Mouse (Mus musculus) v-Abl transformed pro-B cells (cell line): ENCODE results near the gene Nhlrc3.

Source experiments
- in situ Hi-C, 2 experiments: fragments of 400-800 bp; cut with MboI; formaldehyde crosslinking; loops; one replicate each; pipeline ENCODE4 v1.15.1; 2025; ENCODE audit not compliant: unreplicated experiment in 2 of 2

The Nhlrc3 gene

DNA sequence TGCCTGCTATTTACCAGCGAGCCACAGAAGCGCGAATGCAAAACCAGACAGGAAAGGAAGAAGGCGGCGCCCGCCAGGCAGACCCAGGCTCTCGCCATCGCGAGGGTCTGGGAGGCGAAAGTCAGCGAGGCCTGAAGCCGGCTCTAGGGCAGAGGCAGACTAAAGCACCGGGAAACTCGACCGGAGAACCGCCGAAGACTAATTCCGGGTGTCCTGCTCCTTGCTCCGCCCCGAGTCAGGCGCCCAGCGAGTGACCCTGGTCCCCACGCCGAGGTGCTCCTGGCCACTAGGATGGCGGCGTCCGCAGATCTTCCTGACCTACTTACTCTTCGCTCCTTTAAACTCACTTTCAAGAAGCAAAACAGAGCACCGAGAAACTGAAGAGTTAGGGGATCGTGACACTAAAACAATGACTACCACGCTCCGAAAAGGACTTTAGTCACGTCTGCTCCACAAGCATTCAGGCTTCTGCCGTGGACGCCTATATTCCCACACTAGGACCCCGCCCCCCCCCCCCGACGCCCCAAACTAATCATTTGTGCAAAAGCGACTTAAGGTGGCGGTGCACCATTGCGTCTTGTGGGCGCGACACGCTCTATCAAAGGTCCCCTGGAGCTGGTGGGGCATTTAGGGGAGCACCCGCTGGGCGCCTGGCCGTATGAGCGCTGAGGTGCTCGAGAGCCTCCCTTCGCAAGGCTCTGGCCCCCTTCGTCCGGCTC, at the start of gene Nhlrc3, which contains the start of gene Proser1:
Nhlrc3 (minus strand) TSS at position 287 of the 719 bp plus-strand sequence.
Proser1 (plus strand) TSS at position 621 of the 719 bp plus-strand sequence.
- in situ Hi-C loops = loop anchor here (25.0 kb wide), 2 partner anchors 1951 to 1976 kb away; partner anchors contain the start of gene Rab33b (in 1 of the 2)

DNA sequence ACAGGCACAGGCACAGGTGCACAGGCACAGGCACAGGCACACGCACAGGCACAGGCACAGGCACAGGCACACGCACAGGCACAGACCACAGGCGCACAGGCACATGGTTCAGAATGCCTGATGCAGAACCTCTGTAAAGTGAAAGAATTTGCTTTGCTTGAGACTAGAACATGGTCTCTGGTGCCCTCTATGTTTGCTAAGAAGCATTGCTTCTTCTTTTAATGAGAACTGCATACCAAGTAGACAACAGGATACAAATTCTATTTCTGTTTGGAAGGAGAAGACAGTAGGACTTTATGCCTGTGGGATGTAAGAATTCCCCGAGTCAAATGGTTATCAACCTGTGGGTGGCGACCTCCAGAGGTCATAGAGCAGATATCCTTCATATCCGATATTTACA, 39.3 kb upstream of the Nhlrc3 start:
- in situ Hi-C loops = no loop called here

DNA sequence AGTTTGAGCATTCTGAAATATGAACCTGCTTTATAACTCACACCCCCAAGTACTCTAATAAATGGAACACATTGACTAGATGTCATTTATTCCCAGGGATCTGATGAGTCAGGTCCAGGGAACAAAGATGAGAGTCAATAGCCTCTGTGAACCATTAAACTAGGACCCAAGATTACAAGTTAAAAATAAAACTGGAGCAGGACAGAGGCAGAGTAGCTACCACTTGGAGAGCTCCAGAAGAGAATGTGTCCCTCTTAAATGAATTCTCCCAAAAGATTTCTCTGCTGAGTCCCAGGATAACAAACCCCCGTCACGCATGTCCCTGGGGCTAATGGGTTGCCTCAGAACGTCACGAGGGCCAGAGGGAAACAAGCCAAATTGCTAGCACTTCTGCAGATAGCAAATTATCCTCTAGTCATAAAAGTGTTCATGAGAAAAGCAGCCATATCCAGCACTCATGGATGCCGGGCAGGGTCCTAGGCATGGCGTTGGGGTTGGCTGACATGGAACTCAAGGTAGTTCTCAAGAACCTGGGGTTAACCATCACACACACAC, 35.3 kb upstream of the Nhlrc3 start:
- in situ Hi-C loops = no loop called here

DNA sequence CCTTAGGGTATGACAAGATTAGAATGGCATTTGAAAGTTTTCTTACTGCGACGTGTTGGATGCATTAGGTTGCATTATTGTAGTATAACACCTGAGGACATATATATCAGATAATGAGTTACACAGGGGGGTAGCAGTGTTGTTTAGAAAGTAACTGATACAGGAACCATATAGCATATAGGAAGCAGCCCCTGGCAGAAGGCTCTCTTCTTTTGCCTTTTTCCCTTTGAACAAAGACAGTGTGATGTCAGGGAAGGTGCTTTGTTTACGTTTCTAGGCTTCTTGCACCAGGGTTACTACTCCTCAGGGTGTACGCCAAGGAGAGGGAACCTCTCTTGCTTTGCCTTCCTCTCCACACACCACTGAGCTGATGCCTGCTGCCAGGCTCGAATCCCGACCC, 25.2 kb upstream of the Nhlrc3 start, which contains the start of gene Stoml3:
Stoml3 (plus strand) TSS at position 301 of the 400 bp plus-strand sequence.
- in situ Hi-C loops = no loop called here

DNA sequence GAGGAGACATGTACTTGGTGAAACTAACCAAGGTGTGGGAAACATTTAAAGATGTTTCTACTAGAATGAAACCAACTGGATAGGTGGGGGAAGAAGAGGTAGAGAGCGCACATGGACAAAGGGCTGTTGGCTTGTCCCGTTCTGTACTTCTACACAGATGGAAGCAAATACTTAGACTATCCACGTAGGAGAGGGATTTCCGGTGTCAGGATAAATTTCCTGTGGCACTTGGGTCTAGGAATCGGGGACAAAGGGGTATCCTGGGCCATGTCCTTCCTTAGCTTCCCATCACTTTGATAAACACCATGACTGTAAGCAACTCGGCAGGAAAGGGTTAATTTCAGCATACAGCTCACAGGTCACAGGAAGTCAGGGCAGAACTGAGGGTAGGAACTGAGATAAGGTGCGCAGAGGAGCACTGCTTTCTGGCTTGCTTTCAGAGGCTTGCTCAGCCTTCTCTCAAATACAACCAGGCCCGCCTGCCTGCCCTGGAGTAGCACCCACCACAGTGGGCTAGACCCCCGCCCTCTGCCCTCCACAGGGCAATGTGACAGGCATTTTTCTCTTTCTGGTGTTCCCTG, 24.0 kb upstream of the Nhlrc3 start:
- in situ Hi-C loops = no loop called here

DNA sequence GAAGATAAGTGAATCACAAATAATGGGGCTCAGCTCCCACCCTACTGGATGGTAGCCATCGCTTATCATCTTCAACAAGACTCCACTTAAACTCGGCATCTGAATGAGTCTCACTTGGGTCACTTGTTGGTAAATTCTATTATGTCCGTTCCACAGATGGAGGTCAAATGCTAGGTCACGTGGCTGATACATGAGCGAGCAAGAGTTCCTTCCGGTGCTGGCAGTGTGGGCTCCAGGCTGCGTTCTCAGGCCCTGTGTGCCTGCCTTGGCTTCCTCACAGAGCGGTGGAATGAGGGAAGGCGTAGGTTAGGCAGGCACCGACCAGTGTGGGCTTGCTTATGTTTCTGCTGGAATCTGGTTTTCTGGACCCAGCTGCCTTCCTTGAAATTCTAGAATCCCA, 23.4 kb upstream of the Nhlrc3 start:
- in situ Hi-C loops = no loop called here

DNA sequence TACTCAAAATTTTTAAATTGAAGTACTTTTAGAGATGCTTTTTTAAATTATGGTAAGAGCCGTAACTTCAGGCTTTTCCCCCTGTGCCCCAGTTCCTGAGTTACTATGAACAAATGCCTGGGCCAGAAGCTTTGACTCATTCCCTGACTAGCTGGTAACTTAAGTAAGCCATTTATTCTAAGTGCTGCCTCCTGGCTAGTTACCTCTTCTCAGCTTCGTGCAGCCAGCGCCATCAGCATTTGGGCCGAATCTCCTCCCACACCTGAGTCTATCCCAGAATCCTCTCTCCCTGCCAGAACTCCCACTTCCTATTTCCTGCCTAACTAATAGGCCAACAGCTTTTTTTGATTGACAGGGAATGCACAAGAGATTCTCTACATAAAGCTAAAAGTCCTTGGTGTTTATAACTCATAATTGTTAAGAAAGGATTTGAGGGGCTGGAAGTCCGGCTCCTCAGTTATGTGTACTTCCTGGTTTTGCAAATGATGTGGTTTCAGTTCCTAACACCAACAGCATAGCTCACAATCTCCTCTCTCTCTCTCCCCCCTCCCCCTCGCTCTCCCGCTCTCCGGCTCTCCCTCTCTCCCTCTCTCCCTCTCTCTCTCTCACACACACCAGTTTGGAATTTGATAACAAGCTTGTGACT, 20.4 kb upstream of the Nhlrc3 start:
- in situ Hi-C loops = no loop called here

DNA sequence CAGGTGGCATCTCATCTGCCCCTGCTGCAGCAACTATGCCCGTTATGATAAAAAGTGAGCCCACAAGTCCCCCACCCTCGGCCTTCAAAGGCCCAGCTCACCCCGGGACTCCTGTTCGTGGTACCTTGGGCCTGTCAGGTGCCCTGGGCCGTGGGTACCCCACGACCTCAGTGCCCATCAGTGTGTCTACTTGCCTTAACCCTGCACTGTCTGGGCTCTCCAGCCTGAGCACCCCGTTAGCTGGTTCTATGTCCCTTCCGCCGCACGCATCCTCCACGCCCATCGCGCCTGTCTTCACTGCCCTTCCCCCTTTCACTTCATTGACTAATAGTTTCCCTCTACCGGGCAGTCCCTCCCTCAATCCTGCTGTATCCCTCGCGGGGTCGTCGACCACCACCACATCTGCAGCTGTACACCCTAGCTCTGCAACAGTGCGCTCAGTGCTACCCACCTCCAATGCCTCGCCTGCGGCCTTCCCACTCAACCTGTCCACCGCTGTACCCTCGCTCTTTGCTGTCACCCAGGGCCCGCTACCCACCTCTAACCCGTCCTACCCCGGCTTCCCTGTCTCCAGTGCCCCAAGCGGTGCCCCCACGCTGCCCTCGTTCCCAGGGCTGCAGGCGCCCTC, 15.4 kb upstream of the Nhlrc3 start:
- in situ Hi-C loops = no loop called here

DNA sequence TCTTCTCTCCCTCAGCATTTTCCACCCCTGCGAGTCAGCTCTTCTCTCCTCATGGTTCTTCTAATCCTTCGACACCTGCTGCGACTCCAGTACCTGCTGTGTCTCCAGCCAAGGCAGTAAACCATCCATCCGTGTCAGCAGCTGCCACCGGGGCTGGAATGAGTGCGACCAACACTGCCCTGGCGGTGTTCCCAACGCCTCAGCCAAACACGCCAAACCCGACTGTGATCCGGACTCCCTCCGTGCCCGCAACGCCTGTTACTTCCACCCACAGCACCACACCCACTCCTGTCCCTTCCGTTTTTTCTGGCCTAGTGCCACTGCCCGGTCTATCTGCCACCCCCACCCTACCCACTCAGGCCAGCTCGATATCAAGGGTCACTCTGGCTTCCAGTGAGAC, 14.3 kb upstream of the Nhlrc3 start:
- in situ Hi-C loops = no loop called here

DNA sequence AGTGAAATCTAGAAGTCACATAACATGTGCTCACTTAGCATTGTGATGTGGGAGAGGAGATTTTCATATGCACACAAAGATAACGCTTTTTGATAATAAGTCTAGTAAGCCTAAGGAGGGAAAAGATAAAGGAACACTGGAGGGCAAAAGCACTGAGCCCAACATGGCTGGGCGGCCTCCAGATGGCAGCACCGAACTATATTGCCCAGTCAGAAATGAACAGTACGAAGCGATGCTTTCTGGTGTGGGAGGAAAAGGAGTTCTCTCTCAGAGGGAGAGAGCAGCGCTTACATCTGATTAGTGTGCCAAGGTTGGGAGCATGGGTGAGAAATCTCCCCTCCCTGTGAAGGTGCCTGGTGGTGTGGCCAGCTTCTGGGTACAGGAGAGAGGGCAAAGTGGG, 12.8 kb upstream of the Nhlrc3 start:
- in situ Hi-C loops = no loop called here

DNA sequence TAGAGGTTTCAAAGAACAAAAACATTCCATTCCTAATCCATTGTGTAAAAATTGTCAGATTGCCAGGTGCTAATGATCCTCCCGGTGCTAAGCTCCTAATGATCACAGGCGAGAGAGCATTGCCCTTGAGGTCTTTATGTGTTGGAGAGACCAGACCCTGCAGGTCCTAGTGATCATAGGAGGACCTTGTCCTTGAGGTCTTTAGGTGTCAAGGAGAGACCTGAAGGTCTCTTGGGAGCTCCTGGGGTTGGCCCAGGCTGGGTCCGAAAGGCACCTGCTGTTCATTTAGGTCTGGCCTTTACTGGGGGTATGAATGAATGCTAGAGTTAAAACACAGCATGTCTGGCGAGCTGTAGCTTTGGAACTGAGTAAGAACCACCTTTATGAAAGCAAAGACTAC, 11.0 kb upstream of the Nhlrc3 start:
- in situ Hi-C loops = loop anchor here (25.0 kb wide), 2 partner anchors 1962 to 1987 kb away; partner anchors contain the start of gene Rab33b (in 1 of the 2)

DNA sequence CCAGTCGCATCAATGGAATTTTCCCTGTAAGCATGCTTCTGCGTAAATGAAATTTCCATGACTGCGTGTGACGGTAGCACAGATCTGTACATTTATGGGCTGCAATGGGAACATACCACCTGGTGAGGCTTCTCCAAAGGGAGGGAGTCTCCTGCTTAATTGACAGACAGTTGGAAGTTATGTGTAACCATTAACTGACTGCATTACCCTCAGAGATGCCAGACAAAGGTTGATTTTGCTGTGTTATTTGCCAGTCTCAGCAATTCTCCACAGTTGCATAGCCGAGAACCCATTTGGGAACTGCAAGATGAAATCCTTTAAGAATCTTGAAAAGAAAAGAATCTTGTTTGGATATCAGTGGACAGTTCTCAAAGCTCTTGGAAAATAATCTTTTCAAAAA, 8.9 kb upstream of the Nhlrc3 start:
- in situ Hi-C loops = loop anchor here (25.0 kb wide), 2 partner anchors 1960 to 1985 kb away; partner anchors contain the start of gene Rab33b (in 1 of the 2)

DNA sequence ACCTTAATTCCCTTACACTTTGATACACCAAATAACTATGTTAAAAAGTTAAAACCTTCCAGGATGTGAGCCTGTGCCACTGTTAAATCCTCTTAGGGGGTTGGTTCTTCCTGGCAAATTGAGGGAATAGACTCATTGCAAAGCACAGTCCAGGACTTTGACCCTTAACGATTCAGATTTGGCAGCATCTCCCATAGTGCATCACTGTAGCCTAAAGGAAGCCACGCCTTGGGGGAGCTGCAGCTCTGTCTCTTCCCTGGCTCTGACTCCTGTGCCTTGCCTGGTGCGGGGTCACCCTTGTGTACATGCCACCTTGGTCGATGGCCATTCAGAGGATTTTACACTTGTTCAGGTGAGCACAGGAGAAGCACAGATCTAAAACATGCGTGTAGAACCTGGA, 6.5 kb upstream of the Nhlrc3 start:
- in situ Hi-C loops = loop anchor here (25.0 kb wide), 2 partner anchors 1957 to 1982 kb away; partner anchors contain the start of gene Rab33b (in 1 of the 2)

DNA sequence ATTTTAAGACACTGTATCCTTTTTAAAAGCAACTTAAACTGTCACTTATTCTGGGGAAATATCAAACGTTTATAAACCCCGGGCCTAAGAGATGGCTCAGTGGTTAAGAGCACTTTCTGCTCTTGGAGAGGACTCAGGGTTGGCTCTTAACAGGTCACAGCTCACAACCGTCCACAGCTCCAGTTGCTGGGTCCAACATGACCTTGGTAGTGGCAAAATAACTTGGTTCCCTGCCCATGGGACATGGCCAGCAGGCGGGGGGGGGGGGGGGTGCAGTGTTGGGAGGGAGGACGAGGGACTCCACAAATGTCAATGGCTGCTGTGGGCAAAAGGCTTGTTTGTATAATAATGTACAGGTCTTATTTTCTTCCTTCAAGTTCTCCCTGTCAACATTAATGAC, 4.2 kb upstream of the Nhlrc3 start:
- in situ Hi-C loops = loop anchor here (25.0 kb wide), 2 partner anchors 1955 to 1980 kb away; partner anchors contain the start of gene Rab33b (in 1 of the 2)

DNA sequence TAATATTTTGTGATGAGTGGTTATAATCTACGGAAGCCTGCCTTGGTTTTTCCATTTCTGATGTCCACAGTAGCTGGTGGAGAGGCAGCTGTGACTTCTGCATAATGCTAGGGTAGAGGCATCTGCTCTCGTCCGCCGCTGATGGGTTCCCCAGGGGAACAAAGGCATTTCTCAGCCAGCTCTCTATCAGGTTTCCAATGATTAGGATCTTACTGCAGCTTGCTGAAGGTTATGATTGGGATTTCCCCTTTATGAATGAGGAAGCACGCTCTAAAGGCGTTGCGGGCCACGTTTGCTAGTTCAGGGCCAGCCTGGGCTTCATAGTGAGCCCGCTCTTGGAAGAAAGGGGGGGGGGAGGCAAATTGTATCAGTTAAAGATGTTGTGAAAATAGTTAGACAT, 3.3 kb upstream of the Nhlrc3 start:
- in situ Hi-C loops = loop anchor here (25.0 kb wide), 2 partner anchors 1954 to 1979 kb away; partner anchors contain the start of gene Rab33b (in 1 of the 2)

DNA sequence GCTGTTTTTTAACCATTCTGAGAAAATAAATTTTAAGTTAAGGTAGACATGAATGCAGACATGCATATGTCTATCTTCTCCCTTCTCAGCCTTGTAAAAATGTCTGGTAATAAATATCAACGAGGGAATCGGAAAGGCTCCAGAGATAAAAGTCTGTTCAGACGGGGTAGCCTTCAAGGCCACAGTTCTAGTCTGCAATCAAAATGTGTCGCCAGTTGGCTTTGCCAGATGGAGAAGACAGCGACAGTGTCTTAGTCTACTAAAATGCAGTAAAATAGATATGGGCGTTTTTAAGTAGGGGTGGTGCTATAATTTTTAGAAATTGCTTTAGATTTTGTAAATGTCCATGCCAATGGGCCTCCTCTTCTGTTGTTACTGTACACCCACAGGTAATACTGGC, 2.2 kb upstream of the Nhlrc3 start:
- in situ Hi-C loops = loop anchor here (25.0 kb wide), 2 partner anchors 1953 to 1978 kb away; partner anchors contain the start of gene Rab33b (in 1 of the 2)

DNA sequence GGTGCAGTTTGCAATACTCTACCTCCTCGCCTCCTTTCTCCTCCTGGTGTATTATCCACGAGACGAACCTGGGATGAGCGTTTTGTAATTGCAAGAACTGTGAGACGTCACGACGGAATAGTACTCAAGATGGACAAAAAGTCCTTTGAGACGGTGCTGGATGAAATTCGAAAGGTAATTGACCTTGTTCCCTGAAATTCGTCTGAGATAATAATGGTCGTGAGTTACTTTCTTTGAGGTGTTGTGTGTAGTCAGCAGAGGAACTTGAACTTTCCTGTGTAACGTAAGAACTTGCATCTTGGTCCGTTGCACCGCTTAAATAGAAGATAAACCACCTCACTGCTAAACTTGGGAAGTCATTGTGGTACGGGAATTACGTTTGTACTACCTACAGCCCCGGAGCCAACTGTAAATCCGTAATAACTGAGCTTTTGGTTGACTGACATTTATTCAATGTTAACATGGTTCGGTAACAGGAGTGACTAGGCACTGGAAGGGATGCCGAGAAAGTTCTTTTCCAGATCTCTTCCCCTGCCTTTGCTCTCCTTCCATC, 1.1 kb upstream of the Nhlrc3 start:
- in situ Hi-C loops = loop anchor here (25.0 kb wide), 2 partner anchors 1952 to 1977 kb away; partner anchors contain the start of gene Rab33b (in 1 of the 2)

DNA sequence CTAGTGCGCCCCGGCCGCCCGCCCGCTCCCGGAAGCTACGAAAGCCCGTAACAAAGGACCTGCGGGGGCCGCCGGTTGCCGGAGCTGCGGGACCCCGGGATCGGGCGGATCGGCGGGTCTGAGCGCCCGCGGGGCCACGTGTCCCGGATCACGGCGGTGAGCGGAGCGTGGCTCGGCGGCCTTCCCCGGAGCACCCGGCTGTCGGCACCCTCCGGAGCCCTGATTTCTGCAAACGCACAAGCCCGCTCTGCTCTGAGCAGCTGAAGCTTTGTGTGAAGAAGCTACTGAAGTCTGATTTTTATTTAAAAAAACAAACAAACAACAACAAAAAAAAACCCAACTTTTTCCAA, 608 bp upstream of the Nhlrc3 start:
- in situ Hi-C loops = loop anchor here (25.0 kb wide), 2 partner anchors 1951 to 1976 kb away; partner anchors contain the start of gene Rab33b (in 1 of the 2)

DNA sequence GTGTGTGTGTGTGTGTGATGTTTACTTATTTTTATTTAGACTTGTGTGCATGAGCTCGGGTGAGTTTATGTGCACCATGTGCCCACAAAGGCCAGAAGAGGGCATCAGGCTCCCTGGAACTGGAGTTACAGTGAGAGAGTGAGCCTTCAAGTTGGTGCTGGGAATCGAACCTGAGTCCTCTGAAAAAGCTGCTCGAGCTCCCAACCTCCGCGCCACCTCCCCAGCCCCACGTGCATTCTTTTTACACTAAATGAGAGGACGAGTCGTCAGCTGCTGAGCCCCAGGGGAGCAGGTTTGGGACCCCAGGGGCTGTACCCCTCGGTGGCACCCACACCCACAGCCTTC, 459 bp downstream of the Nhlrc3 start:
- in situ Hi-C loops = loop anchor here (25.0 kb wide), 2 partner anchors 1950 to 1975 kb away; partner anchors contain the start of gene Rab33b (in 1 of the 2)

DNA sequence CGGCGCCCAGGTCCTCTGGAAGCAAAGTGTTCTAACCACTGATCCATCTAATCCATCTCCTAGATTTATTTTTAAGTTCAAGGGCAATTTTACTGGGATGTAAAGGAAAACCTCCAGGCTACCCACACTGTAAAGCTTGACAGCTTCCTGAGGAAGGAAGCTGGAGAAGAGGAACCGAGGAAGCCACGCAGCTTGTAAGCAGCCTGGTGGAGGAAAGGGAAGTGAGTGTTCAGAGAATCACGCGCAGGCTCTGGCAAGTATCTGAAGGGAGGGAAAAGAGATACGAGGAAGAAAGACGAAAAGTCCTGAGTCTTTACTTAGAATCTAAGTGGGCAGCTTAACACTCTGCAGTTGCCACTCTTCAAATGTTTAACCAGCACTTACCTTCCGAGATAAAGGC, 3.0 kb downstream of the Nhlrc3 start:
- in situ Hi-C loops = loop anchor here (25.0 kb wide), 2 partner anchors 1948 to 1973 kb away; partner anchors contain the start of gene Rab33b (in 1 of the 2)
